Mouse (Mus musculus) forebrain, postnatal 0 days (tissue): ENCODE measurements around the gene Rps19. TPM values are rescaled to one million over a fixed set of nuclear protein-coding genes. Genes with fewer than 3 reads are reported as not detected.

Source experiments
- ATAC-seq: fragments of 200-750 bp; cut with Nextera tagmentation; 2 replicates; pipeline ENCODE4 v1.8.0; 2017; ENCODE audit warnings: mild to moderate bottlenecking, moderate library complexity
- DNase-seq: peaks from one replicate; pipeline ENCODE4 v3.0.0-alpha.2; 2015
- H3K27ac ChIP-seq: fragments of 300-500 bp; sonication (generic); 2 replicates; pipeline ENCODE4 v1.5.1; 2014; ENCODE audit warnings: low read depth, mild to moderate bottlenecking, antibody characterized with exemption, low read length, moderate library complexity, mixed read lengths
- H3K27me3 ChIP-seq: fragments of 300-500 bp; sonication (generic); 2 replicates; pipeline ENCODE4 v1.6.1; 2014; ENCODE audit warnings: mild to moderate bottlenecking, low read length, mixed read lengths; ENCODE audit not compliant: insufficient read depth
- H3K36me3 ChIP-seq: fragments of 300-500 bp; sonication (generic); 2 replicates; pipeline ENCODE4 v1.6.1; 2014; ENCODE audit warnings: mild to moderate bottlenecking, moderate library complexity; ENCODE audit not compliant: insufficient read depth
- H3K4me1 ChIP-seq: fragments of 300-500 bp; sonication (generic); 2 replicates; pipeline ENCODE4 v1.6.1; 2014; ENCODE audit warnings: antibody characterized with exemption; ENCODE audit not compliant: insufficient read depth
- H3K4me2 ChIP-seq: fragments of 300-500 bp; sonication (generic); 2 replicates; pipeline ENCODE4 v1.6.1; 2014; ENCODE audit warnings: low read depth, mild to moderate bottlenecking, moderate library complexity
- H3K4me3 ChIP-seq: fragments of 300-500 bp; sonication (generic); 2 replicates; pipeline ENCODE4 v1.5.1; 2014; ENCODE audit warnings: low read depth, low read length, mixed read lengths
- H3K9ac ChIP-seq: fragments of 300-500 bp; sonication (generic); 2 replicates; pipeline ENCODE4 v1.6.1; 2014; ENCODE audit warnings: mild to moderate bottlenecking
- H3K9me3 ChIP-seq: fragments of 300-500 bp; sonication (generic); 2 replicates; pipeline ENCODE4 v1.6.1; 2016; ENCODE audit warnings: low read length
- CTCF ChIP-seq: sonication (generic); IDR thresholded peaks from 2 replicates; pipeline ENCODE4 v1.5.1; 2016; ENCODE audit warnings: antibody characterized with exemption, control low read depth, low read depth
- WGBS: fragments of 180-500 bp; shearing (Covaris S2); extraction: QIAGEN DNeasy Blood & Tissue Kit; methylation state at CpG from one replicate; pipeline ENCODE4 v1.1.7; 2014; 5-methylcytosine and 5-hydroxymethylcytosine counted together
- polyA plus RNA-seq: library from polyadenylated mRNA; unstranded; fragments of >200 nt; fragmentation: Nextera tagmentation; extraction: Ambion mirVana; gene quantifications from 2 replicates; pipeline ENCODE4 v1.2.1, GENCODE M21; 2015
- total RNA-seq: library from RNA; depleted of rRNA; stranded (reverse); fragments of >200 nt; gene quantifications from 2 replicates; pipeline ENCODE4 v1.2.3, GENCODE M21; 2014

The Rps19 gene
- total and polyA plus RNA-seq, 2 experiments from 2014 or later: 581 to 1,350 TPM

DNA sequence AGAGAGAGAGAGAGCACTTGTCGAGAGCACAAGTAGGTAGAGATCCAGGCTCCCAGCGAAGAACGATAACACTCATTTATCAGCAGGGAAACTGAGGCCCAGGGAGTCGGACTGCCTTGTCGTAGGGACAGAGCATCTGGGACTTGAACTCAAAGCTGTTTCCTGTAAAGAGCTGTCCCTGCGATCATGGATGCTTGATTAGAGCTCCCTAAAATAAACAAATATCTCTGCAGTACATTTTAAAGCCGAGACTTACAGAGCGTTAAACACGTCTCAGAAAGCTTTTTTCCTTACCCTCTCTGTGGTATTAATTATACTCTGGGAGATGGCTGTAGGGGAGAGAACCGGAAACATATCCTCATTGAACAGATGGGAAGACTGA, 19.3 kb downstream of the Rps19 start:
- peak overlapping the region; percentile 47 for H3K4me3 ChIP-seq
- TF ChIP-seq CTCF: no peak
- WGBS: 35% methylated on average over 10 of the region's 10 CpGs
- ATAC-seq (no peak), DNase-seq (no peak)
- H3K27ac ChIP-seq: 0 out of 2 replicates have a peak overlapping the region, but pooled peaks have one; percentile 58
- H3K9ac ChIP-seq: peak overlapping the region; percentile 68; the same call in 1 of the 2 replicates
- no peaks in the 10 kb centered on the region for H3K27me3 ChIP-seq
- no peaks in the 10 kb centered on the region for H3K9me3 ChIP-seq
- 0 out of 2 replicates have a peak, but pooled peaks cover 12% of the 10 kb centered on the region for H3K4me1 ChIP-seq
- 0 out of 2 replicates have a peak, but pooled peaks cover 10% of the 10 kb centered on the region for H3K36me3 ChIP-seq
- H3K4me2 ChIP-seq: peak overlapping the region; percentile 75

GRCm38 (mm10) chr7:24904070-24904483, 19.9 kb downstream of the Rps19 start:
- peak; percentile 98 for ATAC-seq
- Histone ChIP-seq H3K4me1 (0 out of 2 replicates have a peak, but pooled peaks cover 12% of the 10 kb centered on the region), H3K9me3 (no peaks in the 10 kb centered on the region), H3K27ac (peak overlapping the region; percentile 46), H3K36me3 (0 out of 2 replicates have a peak, but pooled peaks cover 17% of the 10 kb centered on the region), H3K4me3 (peak overlapping the region; percentile 47), H3K4me2 (peak overlapping the region; percentile 75), H3K9ac (peak overlapping the region; percentile 56), H3K27me3 (no peaks in the 10 kb centered on the region)
- TF ChIP-seq CTCF: peak; percentile 89
- DNase-seq: peak; percentile 97
- WGBS: 2% methylated on average over 30 of the region's 30 CpGs

DNA sequence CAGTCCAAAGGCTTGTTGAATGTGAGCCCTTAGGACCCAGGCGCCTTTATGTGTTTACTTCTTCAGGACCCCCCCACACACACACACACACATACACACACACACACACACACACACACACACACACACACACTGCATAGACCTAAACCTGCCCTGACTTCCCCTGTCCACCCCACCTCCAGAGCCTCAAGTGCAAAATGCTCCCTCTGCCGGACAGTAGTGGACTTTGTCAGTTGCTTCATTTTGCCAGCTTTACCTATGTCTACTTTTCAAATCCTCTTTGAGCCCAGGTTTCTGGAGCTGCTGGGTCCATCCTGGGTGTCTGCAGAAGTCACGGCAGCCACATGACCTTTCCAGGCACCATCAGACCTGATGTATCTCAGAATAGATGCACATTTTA, 20.8 kb downstream of the Rps19 start:
- Histone ChIP-seq H3K4me1 (0 out of 2 replicates have a peak, but pooled peaks cover 12% of the 10 kb centered on the region), H3K27me3 (no peaks in the 10 kb centered on the region), H3K4me3 (peak overlapping the region; percentile 47), H3K36me3 (0 out of 2 replicates have a peak, but pooled peaks cover 18% of the 10 kb centered on the region), H3K9ac (peak overlapping the region; percentile 56), H3K4me2 (peak overlapping the region; percentile 75), H3K27ac (peak overlapping the region; percentile 46; the same call in 1 of the 2 replicates), H3K9me3 (no peaks in the 10 kb centered on the region)
- DNase-seq (peak; percentile 57), ATAC-seq (no peak)
- TF ChIP-seq CTCF: peak; percentile 77
- WGBS: 19% methylated on average over 3 of the region's 3 CpGs

GRCm38 (mm10) chr7:24906551-24906950, 22.4 kb downstream of the Rps19 start:
- H3K36me3 ChIP-seq: 0 out of 2 replicates have a peak, but pooled peaks cover 24% of the 10 kb centered on the region
- ATAC-seq (no peak), DNase-seq (no peak)
- H3K4me1 ChIP-seq: 0 out of 2 replicates have a peak, but pooled peaks cover 12% of the 10 kb centered on the region
- TF ChIP-seq CTCF: no peak
- no peak overlapping the region for H3K4me3 ChIP-seq
- H3K9ac ChIP-seq: peak overlapping the region; percentile 22; the same call in 1 of the 2 replicates
- no peaks in the 10 kb centered on the region for H3K9me3 ChIP-seq
- H3K27ac ChIP-seq: no peak overlapping the region
- no peak overlapping the region for H3K4me2 ChIP-seq
- 47% methylated on average over 6 of the region's 6 CpGs for WGBS
- no peaks in the 10 kb centered on the region for H3K27me3 ChIP-seq

- 0 out of 2 replicates have a peak, but pooled peaks have one; percentile 20 for TF ChIP-seq CTCF
- Histone ChIP-seq H3K9me3 (no peaks in the 10 kb centered on the region), H3K27me3 (no peaks in the 10 kb centered on the region), H3K4me2 (no peak overlapping the region), H3K9ac (no peak overlapping the region), H3K36me3 (peaks cover 30% of the 10 kb centered on the region; the same call in 1 of the 2 replicates), H3K4me1 (0 out of 2 replicates have a peak, but pooled peaks cover 12% of the 10 kb centered on the region), H3K4me3 (no peak overlapping the region), H3K27ac (no peak overlapping the region)
- ATAC-seq (no peak), DNase-seq (no peak)
- WGBS: 35% methylated on average over 13 of the region's 13 CpGs
Observed at GRCm38 (mm10) chr7:24907211-24907748, 23.1 kb downstream of the Rps19 start.

GRCm38 (mm10) chr7:24912480-24912879, 28.3 kb downstream of the Rps19 start:
- DNase-seq (no peak), ATAC-seq (no peak)
- 92% methylated on average over 14 of the region's 14 CpGs for WGBS
- no peak overlapping the region for H3K27ac ChIP-seq
- H3K4me2 ChIP-seq: no peak overlapping the region
- no peak for TF ChIP-seq CTCF
- no peaks in the 10 kb centered on the region for H3K27me3 ChIP-seq
- no peak overlapping the region for H3K4me3 ChIP-seq
- peaks cover 51% of the 10 kb centered on the region for H3K36me3 ChIP-seq
- no peaks in the 10 kb centered on the region for H3K9me3 ChIP-seq
- H3K9ac ChIP-seq: no peak overlapping the region
- H3K4me1 ChIP-seq: no peaks in the 10 kb centered on the region

GRCm38 (mm10) chr7:24918763-24919323, 34.7 kb downstream of the Rps19 start:
- H3K9ac ChIP-seq: no peak overlapping the region
- H3K36me3 ChIP-seq: peaks cover 69% of the 10 kb centered on the region

More at GRCm38 (mm10) chr7:24918763-24919323, 34.7 kb downstream of the Rps19 start:
- Histone ChIP-seq H3K4me2 (no peak overlapping the region), H3K4me1 (no peaks in the 10 kb centered on the region), H3K4me3 (no peak overlapping the region), H3K27me3 (no peaks in the 10 kb centered on the region), H3K27ac (no peak overlapping the region), H3K9me3 (no peaks in the 10 kb centered on the region)
- no peak for DNase-seq
- no peak for ATAC-seq
- WGBS: 91% methylated on average over 20 of the region's 20 CpGs
- no peak for TF ChIP-seq CTCF
